Mouse (Mus musculus): ENCODE data around the gene Golga5.

Golga5 gene

DNA sequence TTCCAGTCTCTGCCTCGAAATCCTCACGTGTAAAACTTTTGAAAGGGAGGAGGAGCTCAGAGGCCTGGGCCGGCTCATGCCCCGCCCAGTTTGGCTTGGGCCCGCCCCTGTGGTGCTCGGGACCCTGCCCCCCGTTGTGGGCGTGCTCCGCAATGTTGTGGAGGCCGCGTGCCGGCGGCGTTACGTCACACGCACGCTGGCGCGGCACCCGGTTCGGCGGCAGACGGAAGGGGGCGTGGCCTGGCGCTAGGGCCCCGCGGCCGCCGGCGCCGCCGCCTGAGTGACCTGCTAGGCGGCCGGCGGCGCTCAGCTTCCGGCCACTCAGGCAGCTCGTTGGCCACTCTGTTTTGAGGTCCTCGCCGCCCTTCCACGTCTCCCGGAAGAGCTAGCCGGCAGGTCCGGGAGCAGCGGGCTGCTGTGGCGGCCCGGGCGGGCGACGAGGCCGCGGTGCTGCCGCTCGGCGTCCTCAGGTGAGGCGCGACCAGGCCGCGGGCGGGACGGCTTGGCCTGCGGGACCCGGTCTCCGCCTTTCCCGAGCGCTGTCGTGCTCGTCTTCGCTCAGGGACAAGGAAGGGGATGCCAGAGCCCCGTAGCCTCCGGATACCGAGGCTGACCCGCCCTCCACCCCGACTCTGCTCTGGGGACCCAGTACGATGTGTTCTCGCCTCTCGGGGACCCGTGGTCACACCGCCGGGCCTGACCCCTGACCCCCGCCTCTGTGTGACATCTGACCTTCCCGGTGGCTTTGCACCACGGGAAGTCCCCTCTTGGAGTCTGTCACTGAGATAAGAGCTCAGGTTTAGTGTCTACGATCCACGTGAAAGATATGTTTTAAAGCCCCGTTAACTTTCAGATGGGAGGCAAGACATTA, at the start of gene Golga5:
TSS of gene Golga5 (plus strand) at position 242 of the 871 bp plus-strand sequence.
- peak; percentile 98 for DNase-seq

DNA sequence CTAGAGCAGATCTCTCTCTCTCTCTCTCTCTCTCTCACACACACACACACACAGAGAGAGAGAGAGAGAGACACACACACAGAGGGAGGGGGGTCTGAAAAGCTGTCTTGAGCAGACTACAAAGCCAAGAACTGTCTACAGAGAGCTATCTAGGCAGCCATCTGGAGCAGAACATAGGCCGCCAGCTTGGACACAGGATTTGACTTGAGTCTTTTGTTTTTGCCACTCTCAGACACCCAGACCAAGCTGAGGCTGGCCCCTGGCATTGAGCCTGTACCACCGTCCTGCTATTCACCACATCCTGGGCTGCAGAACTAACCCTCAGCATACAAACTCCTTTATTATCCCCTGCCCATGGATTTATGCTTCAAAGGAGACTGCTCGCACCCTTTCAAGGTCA, 49.4 kb upstream of the Golga5 start:
- peak; percentile 60 for DNase-seq

DNA sequence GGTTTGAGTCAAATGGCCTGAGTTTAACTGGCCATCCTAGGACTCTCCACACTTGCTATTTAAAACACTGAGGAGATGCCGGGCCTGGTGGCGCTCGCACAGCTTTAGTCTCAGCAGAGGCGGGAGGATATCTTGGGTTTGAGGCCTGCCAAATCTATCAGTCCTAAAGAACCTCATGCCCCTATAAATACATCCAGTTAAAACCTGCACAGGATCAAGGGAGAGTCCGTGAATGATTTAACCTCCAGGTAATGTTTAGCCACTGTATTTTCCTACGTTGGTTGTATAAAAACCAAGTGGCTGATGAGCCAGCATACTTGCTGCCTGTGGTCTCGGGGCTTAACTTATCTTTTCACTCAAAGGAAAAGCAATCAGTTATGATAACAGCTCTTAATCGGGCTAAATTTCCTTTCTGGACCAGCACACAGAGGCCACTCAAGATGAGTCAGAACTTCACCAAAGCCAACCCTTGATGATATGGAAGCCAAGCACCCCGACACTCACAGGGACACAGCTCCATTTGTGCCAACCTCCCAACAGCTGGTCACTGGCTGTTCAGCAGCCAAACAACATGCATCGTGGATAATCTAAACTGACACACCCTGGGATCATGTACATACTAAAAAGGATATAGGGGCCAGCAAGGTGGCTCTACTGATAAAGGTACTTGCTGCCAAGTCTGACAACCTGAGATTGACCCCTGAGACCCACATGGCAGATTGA, 48.6 kb upstream of the Golga5 start:
- no peak for DNase-seq

DNA sequence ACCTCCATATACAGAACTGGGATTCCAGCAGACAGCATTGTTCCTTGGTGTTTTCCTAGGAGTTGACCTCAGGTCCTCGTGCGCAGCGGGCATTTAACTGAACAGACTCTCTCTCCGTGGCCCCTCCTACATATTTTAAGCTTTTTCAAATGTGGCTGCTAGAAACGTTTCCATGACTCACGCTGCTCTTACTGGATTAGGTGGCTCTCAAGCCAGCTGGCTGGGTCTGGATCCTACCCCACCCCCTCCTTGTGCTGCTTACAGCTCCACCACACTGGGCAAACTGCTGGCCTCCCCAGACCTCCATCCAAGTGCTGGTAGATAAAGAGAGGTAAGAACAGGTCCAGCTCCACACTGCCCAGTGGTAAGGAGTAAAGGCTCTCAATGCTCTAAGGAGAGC, 46.9 kb upstream of the Golga5 start:
- no peak for DNase-seq

DNA sequence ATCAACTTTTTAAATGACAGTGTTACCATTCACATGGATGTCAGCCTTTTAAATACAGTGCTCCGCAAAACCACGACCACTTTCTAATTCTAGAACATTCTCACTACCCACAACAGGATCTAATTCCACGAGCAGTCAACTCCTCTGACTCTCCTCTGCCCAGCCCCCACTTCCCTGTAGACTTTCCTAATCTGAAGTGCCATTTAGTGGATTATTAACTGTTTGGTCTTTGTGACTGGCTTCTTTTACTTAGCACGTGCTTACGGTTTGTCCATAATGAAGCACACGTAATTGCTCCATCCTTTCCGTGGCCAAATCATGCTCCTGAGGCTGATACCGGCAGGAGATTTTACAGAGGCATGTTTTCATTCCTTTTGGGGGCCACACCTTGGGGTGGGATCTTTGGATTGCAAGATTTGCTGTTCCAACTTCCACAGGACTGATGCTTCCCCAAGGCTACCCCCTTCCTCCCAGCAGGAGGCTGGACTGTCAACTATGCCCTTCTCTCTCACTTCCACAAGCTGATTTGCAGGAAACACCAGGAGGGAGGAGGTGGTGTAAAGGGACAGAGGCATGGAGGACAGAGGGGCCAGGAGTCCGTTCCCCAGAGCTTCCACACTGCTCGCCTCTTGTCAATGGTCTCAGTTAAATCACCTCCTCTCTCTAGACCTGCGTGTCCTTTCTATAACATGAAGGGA, 46.2 kb upstream of the Golga5 start:
- no peak for DNase-seq

DNA sequence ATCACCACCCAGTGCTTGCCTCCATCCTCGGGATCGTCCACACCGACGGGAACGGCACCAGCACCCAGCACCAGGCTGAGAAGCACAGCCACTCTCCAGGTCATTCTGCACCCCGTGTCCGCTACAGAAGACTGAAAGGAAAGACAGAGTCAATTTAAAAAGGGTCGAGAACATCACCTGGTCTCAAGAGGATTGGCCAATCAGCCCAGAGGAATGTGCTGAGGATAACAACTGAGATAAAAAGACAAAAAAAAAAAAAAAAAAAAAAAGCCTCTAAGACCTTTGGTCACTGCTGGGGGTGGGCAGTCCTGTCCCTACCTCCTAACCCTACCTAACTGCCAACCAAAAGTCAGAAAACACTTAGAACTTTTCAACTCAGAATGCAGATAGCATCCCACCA, 45.3 kb upstream of the Golga5 start:
- DNase-seq: no peak

DNA sequence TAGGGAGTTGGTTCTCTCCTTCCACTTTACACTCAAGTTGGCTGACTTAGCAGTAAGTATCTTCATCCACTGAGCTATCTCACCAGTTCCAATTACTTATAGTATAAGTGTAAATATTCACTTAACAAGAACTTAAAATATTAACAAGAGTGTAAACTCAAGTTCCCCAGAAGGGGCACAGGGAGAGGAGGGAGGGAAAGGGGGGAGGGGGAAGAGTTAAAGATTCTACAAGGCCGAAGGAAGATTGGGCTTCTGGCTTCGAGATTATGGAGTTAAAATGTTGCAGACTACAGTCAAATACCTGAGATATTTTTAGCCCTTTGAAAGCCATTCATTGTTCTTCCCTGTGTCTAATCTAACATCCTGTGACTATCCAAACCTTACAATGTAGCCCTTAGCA, 44.5 kb upstream of the Golga5 start:
- no peak for DNase-seq

DNA sequence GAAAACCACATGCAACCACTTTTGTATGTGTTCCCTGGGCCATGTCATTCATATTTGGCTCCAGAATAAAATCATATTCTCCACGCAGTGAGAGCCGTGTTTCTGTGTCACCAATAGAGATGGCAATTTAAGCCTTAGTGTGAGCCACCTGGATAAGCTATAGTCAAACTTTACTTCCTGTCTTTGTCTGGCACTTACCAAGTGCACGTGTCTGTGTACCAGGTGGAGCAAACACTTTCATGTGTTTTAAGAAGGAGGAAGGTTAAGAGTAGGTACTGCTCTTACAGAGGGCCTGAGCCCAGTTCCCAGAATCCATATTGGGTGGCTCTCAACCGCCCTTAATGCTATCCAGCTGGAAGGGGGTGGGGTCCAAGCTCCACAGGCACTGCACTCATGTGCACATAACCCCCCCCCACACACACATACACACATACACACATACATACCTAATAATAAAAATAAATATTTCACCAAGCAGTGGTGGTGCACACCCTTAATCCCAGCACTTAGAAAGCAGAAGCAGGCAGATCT, 43.8 kb upstream of the Golga5 start:
- DNase-seq: no peak

DNA sequence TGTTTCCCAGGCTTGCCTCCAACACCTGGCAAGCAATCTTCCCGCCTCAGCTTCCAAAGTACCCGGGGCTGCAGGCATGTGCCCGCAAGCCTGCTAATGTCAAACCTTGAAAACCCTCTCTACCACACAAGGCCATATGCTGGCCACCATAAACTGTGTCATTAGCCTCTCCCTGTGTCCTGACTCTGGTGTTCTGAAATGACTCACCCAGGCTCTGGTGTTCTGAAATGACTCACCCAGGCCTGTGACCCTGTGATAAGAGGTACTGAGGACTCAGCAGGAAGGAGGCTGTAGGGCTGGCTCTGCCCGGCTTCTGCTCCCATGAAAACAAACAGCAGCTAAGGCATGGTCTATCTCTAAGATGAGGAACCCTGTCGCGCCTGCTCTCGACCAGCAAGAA, 42.6 kb upstream of the Golga5 start:
- no peak for DNase-seq

DNA sequence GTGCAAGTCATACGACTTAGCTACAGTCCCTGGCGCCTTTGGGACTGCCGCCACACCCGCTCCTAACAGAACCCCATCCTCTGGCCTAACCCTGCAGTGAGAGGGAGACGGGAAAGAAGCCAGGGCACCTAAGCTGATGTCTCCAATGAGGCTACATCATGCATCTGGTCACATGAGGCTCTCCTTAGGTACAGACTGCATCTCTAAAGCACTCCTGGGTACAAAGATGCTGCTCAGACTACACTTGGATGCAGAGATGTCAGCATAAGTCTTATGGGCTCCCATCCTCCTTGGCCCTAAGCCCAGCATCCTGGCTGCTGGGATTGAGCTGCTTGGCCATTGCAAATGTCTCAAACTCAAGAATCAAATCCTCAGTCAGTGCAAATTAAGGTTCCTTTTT, 39.3 kb upstream of the Golga5 start:
- DNase-seq: no peak

DNA sequence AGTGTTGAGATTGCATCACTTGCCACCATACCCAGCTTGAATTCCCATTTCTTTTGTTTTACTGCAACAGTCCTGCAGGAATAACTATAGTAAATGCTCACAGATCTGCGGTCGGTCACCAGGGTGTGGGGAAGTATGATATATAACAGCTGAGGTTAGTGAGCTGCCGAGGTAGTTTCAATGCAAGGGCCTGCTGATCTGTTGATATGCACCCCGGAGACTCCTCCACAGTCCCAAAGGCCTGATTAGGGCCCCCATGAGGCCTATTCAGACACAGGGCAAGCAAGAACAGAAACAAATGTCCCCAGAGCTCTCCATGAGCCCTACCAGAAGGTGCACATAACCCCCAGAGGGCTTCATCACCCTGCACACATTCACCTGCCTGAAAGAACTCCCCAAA, 38.7 kb upstream of the Golga5 start:
- no peak for DNase-seq

DNA sequence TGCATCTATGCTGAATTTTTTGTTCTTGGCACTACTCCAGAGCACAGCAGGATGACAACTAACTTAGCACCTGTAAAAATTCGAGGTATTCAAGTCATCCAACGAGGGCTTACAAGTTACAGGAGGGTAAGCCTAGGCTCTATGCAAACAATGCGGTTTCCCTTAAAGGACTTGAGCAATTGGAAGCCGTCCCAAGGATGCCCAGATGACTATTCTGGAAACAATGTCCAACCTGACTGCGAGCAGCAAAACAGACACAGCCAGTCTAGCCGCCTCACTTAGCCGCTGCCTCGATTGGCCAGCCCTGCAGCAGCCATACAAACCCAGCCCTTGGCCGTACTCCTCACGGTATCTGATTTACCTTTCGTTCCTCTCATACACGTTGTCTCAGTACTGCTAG, 36.7 kb upstream of the Golga5 start:
- no peak for DNase-seq

DNA sequence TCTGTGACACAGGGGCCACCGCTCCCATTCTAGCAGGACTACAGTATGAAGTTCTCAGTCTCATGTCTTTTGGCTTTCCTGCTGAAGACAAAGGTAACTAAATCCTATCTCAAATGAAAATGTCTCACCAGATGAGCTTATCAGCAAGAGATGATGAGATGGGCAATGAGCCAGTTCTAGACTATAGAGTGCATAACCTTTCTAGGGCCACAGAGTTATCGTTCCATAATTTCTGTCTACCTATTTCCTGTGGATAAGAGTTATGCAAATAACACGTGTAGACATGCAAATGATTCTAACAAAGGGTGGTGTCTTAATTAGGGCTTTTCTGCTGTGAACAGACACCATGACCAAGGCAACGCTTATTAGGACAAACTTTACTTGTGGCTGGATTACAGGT, 34.8 kb upstream of the Golga5 start:
- DNase-seq: no peak

DNA sequence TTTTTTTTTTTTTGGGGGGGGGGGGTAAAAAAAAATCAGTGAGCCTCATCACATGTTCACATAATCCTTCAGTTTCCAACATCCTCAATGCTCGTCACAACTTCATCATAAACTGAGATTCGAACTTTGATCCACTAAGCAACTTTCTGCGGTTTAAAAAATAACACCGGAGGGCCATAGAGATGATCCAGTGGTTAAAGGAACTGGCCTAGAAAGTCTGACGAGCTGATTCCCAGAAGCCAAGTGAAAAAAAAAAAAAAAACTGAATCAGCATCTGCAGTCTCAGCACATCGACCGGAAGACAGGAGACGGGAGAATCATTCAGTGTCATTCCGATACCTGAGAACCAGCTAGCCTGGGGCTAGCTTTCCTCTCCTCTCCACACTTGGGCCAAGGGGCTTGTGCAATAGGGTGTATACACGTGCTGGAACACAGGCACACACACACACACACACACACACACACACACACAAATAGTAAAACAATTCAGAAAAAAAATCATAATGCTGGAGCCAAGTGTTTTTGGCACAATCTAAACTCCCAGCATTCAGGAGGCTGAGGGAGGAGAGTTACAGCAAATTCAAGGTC, 31.9 kb upstream of the Golga5 start:
- DNase-seq: no peak

DNA sequence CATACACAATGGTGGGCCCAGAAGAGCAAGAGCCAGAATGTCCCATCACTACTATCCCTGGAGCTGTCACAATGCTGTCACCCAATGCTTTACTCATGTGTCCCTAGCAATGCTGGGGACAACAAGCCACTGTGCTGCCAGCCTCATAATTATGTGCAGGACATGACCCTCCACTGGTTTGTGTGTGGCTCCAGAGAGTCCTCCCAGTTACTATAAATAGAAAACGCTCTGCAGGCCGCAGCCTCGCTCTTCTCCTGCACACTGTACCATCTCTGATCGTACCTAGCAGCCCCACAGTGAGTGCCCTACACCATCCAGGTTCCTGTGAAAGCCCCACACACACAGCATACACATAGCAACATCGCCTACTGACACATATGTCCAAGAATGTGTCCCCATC, 31.0 kb upstream of the Golga5 start:
- peak; percentile 63 for DNase-seq

DNA sequence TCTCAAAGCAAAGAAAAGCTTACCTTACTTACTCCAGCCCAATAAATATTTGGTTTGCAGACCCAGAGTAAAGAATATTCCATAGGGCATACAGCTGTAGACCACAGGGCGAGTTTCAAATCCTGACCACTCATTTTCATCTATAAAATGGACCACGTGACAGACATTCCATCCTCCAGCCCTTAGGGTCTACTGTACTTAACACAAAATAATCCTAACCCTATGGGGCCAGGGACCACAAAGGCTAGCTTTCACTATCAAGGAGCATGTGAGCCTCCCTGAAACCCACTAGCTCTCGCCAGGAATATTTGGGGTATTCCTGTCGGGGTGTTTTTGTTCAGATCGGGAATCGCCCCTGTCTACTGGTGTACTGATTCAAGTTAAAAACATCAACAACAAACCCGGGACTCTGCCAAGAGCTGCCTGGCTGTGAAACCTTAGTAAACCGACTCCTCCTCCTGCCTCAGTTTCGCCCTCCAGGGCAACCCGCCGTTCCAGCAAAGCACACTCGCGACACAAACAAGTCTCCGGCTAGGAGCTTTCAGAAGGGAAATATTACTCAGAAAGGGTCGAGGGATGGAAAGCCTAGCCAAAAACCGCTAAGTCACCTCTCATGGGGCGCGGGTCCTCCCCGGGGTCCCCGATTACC, 29.8 kb upstream of the Golga5 start:
- DNase-seq: no peak

DNA sequence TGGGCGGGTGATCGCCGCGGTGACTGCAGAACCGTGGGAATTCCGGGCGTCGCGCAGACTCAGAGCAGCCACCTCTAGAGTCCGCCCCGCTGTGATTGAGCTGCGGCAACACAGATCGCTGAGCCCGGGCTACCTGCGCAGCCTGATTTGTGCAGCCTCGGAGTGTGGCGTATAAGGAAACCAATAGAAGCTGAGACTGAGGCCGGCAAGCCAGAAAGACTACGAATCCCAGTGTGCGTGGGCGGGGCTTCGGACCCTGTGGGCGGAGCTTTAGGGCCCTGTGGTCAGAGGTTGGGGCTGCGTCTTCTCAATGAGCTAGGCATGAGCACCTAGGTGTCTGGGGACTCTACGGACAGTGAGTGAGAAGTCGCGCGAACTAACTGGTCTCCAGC, 29.3 kb upstream of the Golga5 start, which contains the start of gene Lgmn:
TSS of gene Lgmn (minus strand) at position 182 of the 392 bp plus-strand sequence.
- peak; percentile 99 for DNase-seq

DNA sequence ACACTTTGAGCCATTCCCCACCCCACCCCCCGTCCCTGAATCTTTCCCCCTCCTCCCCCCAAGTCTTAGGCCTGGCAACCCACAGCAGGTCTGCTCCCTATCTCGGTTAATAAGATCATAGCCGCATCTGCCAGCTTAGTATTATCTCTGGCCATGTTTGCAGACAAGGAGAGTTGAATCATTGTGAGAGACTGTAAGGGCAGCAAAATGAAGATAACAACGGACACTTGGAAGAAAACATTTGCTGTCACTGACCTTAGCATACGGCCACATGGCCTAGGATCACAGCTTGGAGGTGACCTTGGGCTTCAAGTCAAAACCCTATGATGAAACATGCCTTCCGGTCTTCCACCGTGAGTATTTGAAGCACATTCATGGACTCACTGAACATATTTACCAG, 28.4 kb upstream of the Golga5 start:
- DNase-seq: no peak

DNA sequence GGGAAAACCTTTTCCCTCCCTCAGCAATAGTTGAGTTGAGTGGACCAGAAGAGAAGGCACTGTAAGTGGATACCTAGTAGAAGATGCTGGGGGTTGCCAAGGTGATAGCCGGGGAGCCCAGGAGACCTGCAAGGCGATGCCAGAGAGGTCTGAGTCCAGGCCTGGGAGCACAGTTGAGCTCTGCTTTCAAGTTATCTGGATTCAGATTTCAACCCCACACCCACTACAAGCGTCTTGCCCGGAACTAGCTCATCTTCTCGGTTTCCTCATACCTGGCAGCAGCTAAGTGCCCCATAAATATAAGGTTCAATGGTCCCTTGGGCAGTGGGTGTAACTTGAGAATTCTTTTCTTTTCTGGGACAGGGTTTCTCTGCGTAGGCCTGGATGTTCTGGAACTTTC, 27.8 kb upstream of the Golga5 start:
- no peak for DNase-seq

DNA sequence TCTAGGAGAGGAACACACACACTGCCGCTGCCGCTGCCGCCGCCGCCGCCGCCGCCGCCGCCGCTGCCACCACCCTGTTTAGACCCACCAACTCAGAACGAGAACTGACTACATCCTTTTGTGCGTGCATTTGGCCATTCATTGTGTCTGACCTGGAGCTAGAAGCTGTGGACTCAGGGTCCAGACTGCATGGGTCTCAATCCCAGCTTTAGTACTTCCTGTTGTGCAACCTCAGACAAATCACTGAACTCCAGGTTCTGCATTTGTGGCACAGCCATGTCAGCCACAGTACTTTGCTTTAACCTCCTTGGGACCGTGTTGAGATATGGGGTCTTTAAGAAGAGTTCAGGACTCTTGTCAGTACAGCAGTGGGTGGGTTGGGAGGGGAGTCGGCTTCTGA, 26.3 kb upstream of the Golga5 start:
- DNase-seq: peak; percentile 79

DNA sequence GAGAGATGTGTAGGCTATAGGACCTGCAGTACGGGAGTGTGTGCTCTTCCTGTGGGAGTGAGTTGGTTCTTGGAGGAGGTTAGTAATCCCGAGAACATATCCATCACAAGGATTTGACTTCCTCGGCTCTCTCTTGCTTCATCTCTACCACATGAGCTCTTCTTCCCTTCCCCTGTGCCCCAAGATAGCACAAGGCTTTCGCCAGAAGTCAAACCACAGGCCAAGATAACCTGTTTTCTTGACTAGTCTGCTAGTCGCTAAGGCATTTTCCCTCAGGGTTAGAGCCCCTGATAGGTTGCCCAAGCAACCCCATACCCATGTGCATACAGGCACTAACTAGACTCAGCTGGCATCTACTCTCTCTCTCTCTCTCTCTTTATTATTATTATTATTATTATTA, 25.3 kb upstream of the Golga5 start:
- peak; percentile 75 for DNase-seq

DNA sequence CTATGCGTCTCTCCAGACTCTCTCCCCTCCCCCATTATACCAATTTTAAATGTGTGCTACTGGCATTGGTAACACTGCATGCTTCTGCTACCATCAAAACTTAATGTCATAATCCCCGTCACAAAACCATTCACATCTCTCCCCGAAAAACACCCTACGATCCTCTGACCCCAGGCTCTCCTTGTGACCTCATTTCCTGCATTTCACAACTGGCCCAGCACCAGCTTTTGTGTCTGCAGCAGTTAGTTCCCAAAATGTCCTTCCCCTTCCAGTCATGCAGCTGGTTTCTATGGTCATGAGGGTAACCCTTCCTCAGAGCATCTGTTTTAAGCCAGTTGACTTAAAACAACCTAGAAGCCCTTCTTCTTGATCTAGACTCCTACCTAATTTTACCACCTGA, 23.5 kb upstream of the Golga5 start:
- peak; percentile 73 for DNase-seq

DNA sequence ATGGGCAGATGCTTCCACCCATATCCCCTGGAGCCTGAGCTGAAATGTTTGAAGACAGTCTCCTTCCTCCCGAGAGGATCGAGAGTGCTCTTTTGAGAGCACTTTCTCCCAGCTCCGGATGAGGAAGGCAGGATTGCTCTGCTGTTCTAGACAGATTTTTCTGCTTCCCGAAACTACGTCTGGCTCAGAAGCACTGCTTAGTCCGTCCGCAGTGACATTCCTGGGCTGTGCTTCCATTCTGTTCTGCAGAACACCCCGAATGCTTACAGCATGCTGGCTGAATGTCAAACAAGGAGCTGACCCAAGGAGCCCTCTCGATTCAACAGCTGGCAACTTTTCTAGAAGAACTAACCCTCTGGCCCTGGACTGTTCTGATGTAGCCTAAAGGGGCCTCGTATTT, 18.5 kb upstream of the Golga5 start:
- DNase-seq: no peak

Data from layer of hippocampus, adult 9-11 months (tissue).